Mouse (Mus musculus) layer of hippocampus, adult 6 months (tissue): ENCODE data around the gene Olfr1022. TPM values are rescaled to one million over a fixed set of nuclear protein-coding genes. Genes with fewer than 3 reads are reported as not detected.

ENCODE experiments used
- long read RNA-seq, 2 experiments: library from polyadenylated mRNA; unstranded; transcript quantifications; one replicate each; pipeline ENCODE4 v2.0.0; 2019 to 2020
- polyA plus RNA-seq: library from polyadenylated mRNA; unstranded; fragments of <200 nt; fragmentation: Nextera tagmentation; gene quantifications from 2 replicates; pipeline ENCODE4 v1.2.3, GENCODE M21; 2021

Gene Olfr1022
- not detected in 2 replicates for polyA plus RNA-seq
- long read RNA-seq, experiment 1: 0 reads
- long read RNA-seq, experiment 2: 0 reads

GRCm38 (mm10) chr2:85868294-85868693 lies at the start of gene Olfr1022:
Gene Olfr1022 (plus strand): TSS chr2:85868594.

GRCm38 (mm10) chr2:85845383-85845782 lies 23.0 kb upstream of the Olfr1022 start, which contains the start of gene Olfr1019:
Gene Olfr1019 (minus strand): TSS chr2:85845483.

GRCm38 (mm10) chr2:85846730-85847129 lies 21.7 kb upstream of the Olfr1022 start, which contains the start of gene Olfr1020:
Gene Olfr1020 (plus strand): TSS chr2:85847030.

GRCm38 (mm10) chr2:85885340-85885739 lies 16.9 kb downstream of the Olfr1022 start, which contains the start of gene Olfr1023:
Gene Olfr1023 (plus strand): TSS chr2:85885640.

GRCm38 (mm10) chr2:85904952-85905351 lies 36.6 kb downstream of the Olfr1022 start, which contains the start of gene Olfr1024:
Gene Olfr1024 (minus strand): TSS chr2:85905052.

GRCm38 (mm10) chr2:85914893-85915292 lies 46.5 kb downstream of the Olfr1022 start, which contains the start of gene Olfr1025-ps1:
Gene Olfr1025-ps1 (plus strand): TSS chr2:85915193.

Other genes starting within 250 kb of the Olfr1022 start
- not detected in 2 replicates for gene Olfr1002, start 217.9 kb upstream of the Olfr1022 start, polyA plus RNA-seq
- gene Olfr154, start 204.1 kb upstream of the Olfr1022 start, polyA plus RNA-seq: not detected in 2 replicates
- gene Olfr1006, start 189.8 kb upstream of the Olfr1022 start, polyA plus RNA-seq: not detected in 2 replicates
- not detected in 2 replicates for gene Olfr1008, start 179.2 kb upstream of the Olfr1022 start, polyA plus RNA-seq
- not detected in 2 replicates for gene Olfr1009, start 153.2 kb upstream of the Olfr1022 start, polyA plus RNA-seq
- gene Olfr1012, start 105.8 kb upstream of the Olfr1022 start, polyA plus RNA-seq: not detected in 2 replicates
- not detected in 2 replicates for gene Olfr1013, start 101.5 kb upstream of the Olfr1022 start, polyA plus RNA-seq
- gene Olfr1014, start 95.9 kb upstream of the Olfr1022 start, polyA plus RNA-seq: not detected in 2 replicates
- gene Olfr1015, start 86.6 kb upstream of the Olfr1022 start, polyA plus RNA-seq: not detected in 2 replicates
- not detected in 2 replicates for gene Olfr1016, start 66.0 kb upstream of the Olfr1022 start, polyA plus RNA-seq
- not detected in 2 replicates for gene Olfr1018, start 50.1 kb upstream of the Olfr1022 start, polyA plus RNA-seq
- gene Olfr1019, start 23.1 kb upstream of the Olfr1022 start, polyA plus RNA-seq: not detected in 2 replicates
- gene Olfr1020, start 21.6 kb upstream of the Olfr1022 start, polyA plus RNA-seq: not detected in 2 replicates
- gene Olfr1023, start 17.0 kb downstream of the Olfr1022 start, polyA plus RNA-seq: not detected in 2 replicates
- not detected in 2 replicates for gene Olfr1024, start 36.5 kb downstream of the Olfr1022 start, polyA plus RNA-seq
- not detected in 2 replicates for gene Olfr1025-ps1, start 46.6 kb downstream of the Olfr1022 start, polyA plus RNA-seq
- gene Olfr1026, start 53.0 kb downstream of the Olfr1022 start, polyA plus RNA-seq: not detected in 2 replicates
- gene Olfr1028, start 81.8 kb downstream of the Olfr1022 start, polyA plus RNA-seq: not detected in 2 replicates
- not detected in 2 replicates for gene Olfr1029, start 105.3 kb downstream of the Olfr1022 start, polyA plus RNA-seq
- gene Olfr1030, start 110.7 kb downstream of the Olfr1022 start, polyA plus RNA-seq: not detected in 2 replicates
- not detected in 2 replicates for gene Olfr1031, start 121.7 kb downstream of the Olfr1022 start, polyA plus RNA-seq
- not detected in 2 replicates for gene Olfr1032, start 136.9 kb downstream of the Olfr1022 start, polyA plus RNA-seq
- not detected in 2 replicates for gene Olfr1033, start 152.0 kb downstream of the Olfr1022 start, polyA plus RNA-seq
- not detected in 2 replicates for gene Olfr1034, start 177.3 kb downstream of the Olfr1022 start, polyA plus RNA-seq
- gene Olfr1036, start 205.4 kb downstream of the Olfr1022 start, polyA plus RNA-seq: not detected in 2 replicates
- not detected in 2 replicates for gene Olfr1037, start 218.8 kb downstream of the Olfr1022 start, polyA plus RNA-seq